Comparison of ENCODE assay signal across 11 mouse cellular contexts in genomic region chr4:149255277-149256270, GRCm38 (mm10). TPM values are rescaled to one million over a fixed set of nuclear protein-coding genes. Genes with fewer than 3 reads are reported as not detected.
DNase-seq lines count a peak whose midpoint lies in the region; ATAC-seq and TF ChIP-seq lines count a peak whose summit lies in the region.
"Had no signal": no experiment of that assay in that cellular context is flagged by ENCODE, and none has a peak within 500 bp of the region (broad histone marks: within the 10 kb centered on the region; RNA-seq: fewer than 3 reads in every experiment).

No protein-coding gene starts in this region.

- no peaks in the 10 kb centered on the region for H3K79me2 ChIP-seq in myocyte (ENCODE audit: control insufficient read depth, insufficient read depth)

- 45% methylated on average over 13 of the region's 13 CpGs for WGBS in kidney, embryonic 15.5 days
- 84% methylated on average over 13 of the region's 13 CpGs for WGBS in thymus, adult 2 months

- H3K36me3 ChIP-seq in kidney, embryonic 15.5 days: peaks cover 62% of the 10 kb centered on the region
- H3K36me3 ChIP-seq in myocyte (ENCODE audit: control insufficient read depth, insufficient read depth): peaks cover 38% of the 10 kb centered on the region
- H3K36me3 ChIP-seq in thymus, adult 2 months (ENCODE audit: control insufficient read depth, insufficient read depth, low read length): no peaks in the 10 kb centered on the region

- no peak for TF ChIP-seq CTCF in thymus, adult 2 months (IDR thresholded peaks at IDR 0.05; ENCODE audit: borderline replicate concordance, control insufficient read depth, extremely low read depth, insufficient read depth, low read length, poor library complexity)

- no peak overlapping the region for H3K4me3 ChIP-seq in kidney, embryonic 15.5 days (replicated peaks)
- no peak overlapping the region for H3K4me3 ChIP-seq in myocyte
- no peak overlapping the region for H3K4me3 ChIP-seq in thymus, adult 2 months (ENCODE audit: control insufficient read depth, insufficient read depth, low read length)
- H3K4me3 ChIP-seq: erythroblast, embryonic 14.5 days; lung, embryonic 15.5 days had no signal

- no peak overlapping the region for H3ac ChIP-seq in myocyte (ENCODE audit: control insufficient read depth, insufficient read length)

- TF ChIP-seq POLR2A in myocyte (IDR thresholded peaks at IDR 0.05; ENCODE audit: insufficient read length, low read depth): no peak
- no peak for TF ChIP-seq POLR2A in thymus, adult 2 months (IDR thresholded peaks at IDR 0.05; ENCODE audit: control insufficient read depth, extremely low read depth, insufficient read depth, low read length, poor library complexity)

- peaks cover 5% of the 10 kb centered on the region; the same call in 1 of the 2 replicates for H3K4me1 ChIP-seq in kidney, embryonic 15.5 days
- H3K4me1 ChIP-seq in thymus, adult 2 months (replicated peaks; ENCODE audit: control insufficient read depth, insufficient read depth, low read length): no peaks in the 10 kb centered on the region
- H3K4me1 ChIP-seq: lung, embryonic 15.5 days had no signal

- H3K9ac ChIP-seq in kidney, embryonic 15.5 days: no peak overlapping the region
- H3K9ac ChIP-seq: lung, embryonic 15.5 days had no signal

- no peaks in the 10 kb centered on the region for H3K9me3 ChIP-seq in kidney, embryonic 15.5 days (replicated peaks)
- H3K9me3 ChIP-seq: G1E; lung, embryonic 15.5 days had no signal

- no peak overlapping the region for H3K4me2 ChIP-seq in kidney, embryonic 15.5 days
- peak overlapping the region; percentile 57 for H3K4me2 ChIP-seq in myocyte (ENCODE audit: low read depth)
- H3K4me2 ChIP-seq: lung, embryonic 15.5 days had no signal

- 0 out of 2 replicates have a peak overlapping the region, but pooled peaks have one; percentile 43 for H3K27ac ChIP-seq in kidney, embryonic 15.5 days
- H3K27ac ChIP-seq in thymus, adult 2 months (ENCODE audit: control insufficient read depth, insufficient read depth, low read length): no peak overlapping the region
- H3K27ac ChIP-seq: lung, embryonic 15.5 days had no signal

- H3K27me3 ChIP-seq in kidney, embryonic 15.5 days: no peaks in the 10 kb centered on the region
- H3K27me3 ChIP-seq in myocyte (ENCODE audit: control insufficient read depth, insufficient read depth, insufficient read length): no peaks in the 10 kb centered on the region
- H3K27me3 ChIP-seq in thymus, adult 2 months (ENCODE audit: control insufficient read depth, insufficient read depth, low read length): no peaks in the 10 kb centered on the region
- H3K27me3 ChIP-seq: lung, embryonic 15.5 days had no signal

- intact Hi-C loops in heart, postnatal 10 days (cut with DNase I): loop anchor here (5.0 kb wide), 1 partner anchor 52 kb away; the partner anchor contains the start of gene Kif1b

- no peak for DNase-seq in kidney, postnatal 25 days
- peak; percentile 75 for DNase-seq in embryo, embryonic 10 days (ENCODE audit: low spot score)
- DNase-seq in heart, postnatal 10 days: peak; percentile 33 to 34
- no peak for DNase-seq in thymus, postnatal 14 days
- no peak for DNase-seq in cerebellum, adult 9-11 months
- no peak for DNase-seq in thymus, adult 2 months

- no peak for ATAC-seq in kidney, embryonic 15.5 days (replicated peaks; ENCODE audit: low FRiP score)

TF ChIP-seq in myocyte, 11 proteins besides CTCF, POLR2A, EP300 and RAD21:
- TF ChIP-seq MAX (IDR thresholded peaks at IDR 0.05; ENCODE audit: low read depth) (no peak), TCF3 (IDR thresholded peaks at IDR 0.05; ENCODE audit: insufficient read length, low read depth) (no peak), E2F4 (IDR thresholded peaks at IDR 0.05; ENCODE audit: insufficient read depth) (no peak), TCF12 (IDR thresholded peaks at IDR 0.05; ENCODE audit: insufficient read depth, poor library complexity, severe bottlenecking) (no peak), SRF (IDR thresholded peaks at IDR 0.05; ENCODE audit: control insufficient read depth, insufficient read length, low read depth) (no peak), CEBPB (IDR thresholded peaks at IDR 0.05; ENCODE audit: insufficient read depth, poor library complexity, severe bottlenecking) (no peak), MYOG (IDR thresholded peaks at IDR 0.05; ENCODE audit: control insufficient read depth in 1 of 3, insufficient read depth in 1 of 3, insufficient read length in 2 of 3, low read depth in 2 of 3) (no peak), USF1 (IDR thresholded peaks at IDR 0.05; ENCODE audit: low read depth) (no peak), POLR2AphosphoS2 (IDR thresholded peaks at IDR 0.05; ENCODE audit: insufficient read length, low read depth) (no peak), REST (IDR thresholded peaks at IDR 0.05; ENCODE audit: insufficient read depth, insufficient read length) (no peak), MYOD1 (IDR thresholded peaks at IDR 0.05; ENCODE audit: control insufficient read depth in 1 of 3, insufficient read length in 2 of 3, low read depth in 2 of 3) (no peak)

RNA-seq across cellular contexts. Expression of gene Kif1b, which starts 51.9 kb away (rescaled TPM):
- polyA plus RNA-seq in kidney, embryonic 15.5 days (2015; fragmentation: Nextera tagmentation; extraction: Ambion mirVana): 31.1 and 31.3 TPM in 2 replicates
- 100 to 1,000 TPM; 146 to 164 TPM for total RNA-seq in heart, postnatal 10 days (2021)
- polyA plus RNA-seq in myocyte (2012; fragmentation: generic; extraction: Trizol): 26.7 TPM
- polyA plus RNA-seq in thymus, adult 2 months (2012; rRNA removed): 21.5 and 23.9 TPM in 2 replicates
- polyA plus RNA-seq: erythroblast, embryonic 14.5 days had no signal

Comparison
In these comparisons a context has a peak if more than half of its experiments do, and no peak if none do; other contexts are left out.
1. DNase-seq: peak in embryo, embryonic 10 days (single experiment) and heart, postnatal 10 days (2 of 2); none in kidney, postnatal 25 days (0 of 2), thymus, postnatal 14 days (single experiment), cerebellum, adult 9-11 months (single experiment) and thymus, adult 2 months (single experiment).